Mouse (Mus musculus) natural killer cell, adult 2 months (primary cell): ENCODE data around the gene Rabl3.

Experiments
- DNase-seq, 2 experiments: peaks; one replicate each; pipeline ENCODE4 v3.0.0; 2022; ENCODE audit warnings: low spot score in 2 of 2

The Rabl3 gene

GRCm38 (mm10) chr16:37539611-37540580, at the start of gene Rabl3, which contains the start of gene Gtf2e1:
Gene Rabl3, plus strand, starts transcription at chr16:37539885.
Gene Gtf2e1, minus strand, starts transcription at chr16:37539789.
- peak; percentile 93 to 94 for DNase-seq

DNA sequence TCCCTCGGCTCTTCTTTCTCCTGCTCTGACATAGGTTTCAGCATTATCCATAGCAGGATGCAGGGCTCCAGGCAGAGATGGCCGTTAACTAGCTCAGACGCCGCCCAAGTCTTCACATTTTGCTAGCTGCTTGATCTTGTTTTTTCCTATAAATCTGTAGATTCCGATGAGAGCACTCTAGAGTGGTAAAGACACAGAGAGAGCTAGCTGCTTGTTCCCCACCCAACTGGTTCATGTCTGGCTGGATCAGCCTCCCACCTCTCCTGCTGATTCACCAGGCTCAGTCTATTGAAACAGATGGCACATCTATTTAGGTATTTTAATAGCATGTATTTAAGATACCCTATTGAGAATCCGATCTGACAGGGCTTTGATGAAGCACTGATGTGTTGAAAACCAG, 44.7 kb upstream of the Rabl3 start:
- DNase-seq = no peak

DNA sequence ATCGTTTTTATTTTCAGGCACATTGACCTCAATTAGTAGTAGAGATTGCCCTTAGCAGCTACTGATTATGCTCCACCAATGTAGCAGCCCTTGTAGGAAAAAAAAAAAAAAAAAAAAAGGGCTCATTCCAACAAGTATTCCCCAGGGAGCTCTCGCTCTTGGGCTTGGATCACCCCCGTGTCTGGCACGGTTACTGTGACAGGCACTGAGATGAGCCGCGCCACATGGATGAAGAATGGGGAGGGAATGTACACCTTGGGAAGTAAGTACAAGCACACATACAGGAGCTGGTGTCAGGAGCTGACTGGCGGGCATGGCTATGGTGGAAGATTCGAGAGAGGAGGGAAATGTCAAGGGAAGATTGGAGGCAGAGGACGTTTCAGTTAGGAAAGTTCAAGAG, 41.1 kb upstream of the Rabl3 start:
- no peak for DNase-seq

DNA sequence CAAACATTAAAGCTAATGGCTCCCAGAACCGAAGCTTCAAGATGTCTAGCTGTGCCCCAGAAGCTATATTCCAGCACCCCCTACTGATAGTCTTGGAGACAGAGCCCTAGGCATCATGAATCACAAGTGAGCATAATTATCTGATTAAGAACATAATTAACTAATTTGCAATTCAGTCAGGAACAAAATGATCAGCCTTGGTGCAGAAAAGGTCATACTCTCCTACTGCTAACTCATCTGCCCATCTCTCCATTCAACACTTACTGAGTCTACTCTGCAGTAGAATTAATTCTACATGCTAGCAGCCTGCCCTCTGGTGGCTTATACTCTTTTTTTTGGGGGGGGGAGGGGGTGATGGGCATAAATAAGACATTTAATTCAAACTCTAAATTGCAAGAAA, 35.2 kb upstream of the Rabl3 start:
- DNase-seq = no peak

DNA sequence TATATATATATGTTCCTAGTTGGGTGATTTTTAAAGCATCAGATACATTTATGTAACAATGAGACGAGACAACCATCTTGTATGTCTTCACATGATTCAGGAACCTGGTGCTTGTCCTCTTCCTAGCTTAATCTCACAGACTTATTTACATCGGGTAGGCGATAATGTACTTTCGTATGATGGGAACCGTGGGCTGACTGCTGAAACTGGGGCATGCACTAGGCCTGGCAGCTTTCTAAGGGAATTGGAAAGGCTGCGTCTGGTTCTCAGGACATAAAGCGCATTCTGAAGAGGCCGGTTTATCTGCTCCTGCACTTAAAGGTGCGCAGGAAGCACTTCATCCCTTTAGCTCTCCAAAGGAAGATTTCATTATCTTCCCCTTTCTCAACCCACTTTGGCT, 32.9 kb upstream of the Rabl3 start:
- no peak for DNase-seq

DNA sequence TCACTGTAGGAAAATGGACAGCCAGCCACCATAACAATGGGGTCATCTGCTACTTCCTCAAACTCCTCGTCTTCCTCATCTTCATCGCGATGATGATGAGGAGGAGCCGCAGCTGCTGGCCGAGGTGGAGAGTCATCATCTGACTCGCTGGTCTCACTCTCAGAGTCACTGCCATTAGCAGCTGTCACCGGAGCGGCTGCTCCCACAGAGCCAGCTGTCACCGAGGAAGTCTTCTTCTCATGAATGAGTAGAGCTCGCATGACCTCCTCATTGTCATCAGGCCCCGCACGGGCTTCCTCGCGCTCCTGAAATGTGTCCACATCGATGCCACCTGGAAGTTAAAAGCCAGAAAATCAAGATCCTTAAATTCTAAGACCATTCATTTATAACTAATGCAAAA, 28.2 kb upstream of the Rabl3 start:
- no peak for DNase-seq

DNA sequence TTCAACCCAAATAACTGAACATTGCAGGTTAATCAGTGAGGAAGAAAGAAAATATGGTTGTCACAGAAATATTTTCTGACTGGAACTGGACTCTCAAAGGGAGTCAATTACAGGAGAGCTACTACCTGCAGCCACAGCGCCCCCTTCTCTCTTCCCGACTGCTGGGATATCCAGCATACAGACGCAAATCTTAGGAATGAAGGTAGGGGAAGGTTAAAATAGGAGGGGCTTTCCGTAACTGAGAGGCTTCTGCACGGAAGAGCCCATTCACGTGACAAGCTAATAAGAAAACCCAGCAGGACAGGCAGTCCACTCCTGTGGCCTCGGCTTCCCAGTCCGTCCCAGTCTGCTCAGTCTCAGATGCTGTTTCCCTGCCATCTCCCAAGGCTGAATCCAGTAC, 25.0 kb upstream of the Rabl3 start:
- no peak for DNase-seq

DNA sequence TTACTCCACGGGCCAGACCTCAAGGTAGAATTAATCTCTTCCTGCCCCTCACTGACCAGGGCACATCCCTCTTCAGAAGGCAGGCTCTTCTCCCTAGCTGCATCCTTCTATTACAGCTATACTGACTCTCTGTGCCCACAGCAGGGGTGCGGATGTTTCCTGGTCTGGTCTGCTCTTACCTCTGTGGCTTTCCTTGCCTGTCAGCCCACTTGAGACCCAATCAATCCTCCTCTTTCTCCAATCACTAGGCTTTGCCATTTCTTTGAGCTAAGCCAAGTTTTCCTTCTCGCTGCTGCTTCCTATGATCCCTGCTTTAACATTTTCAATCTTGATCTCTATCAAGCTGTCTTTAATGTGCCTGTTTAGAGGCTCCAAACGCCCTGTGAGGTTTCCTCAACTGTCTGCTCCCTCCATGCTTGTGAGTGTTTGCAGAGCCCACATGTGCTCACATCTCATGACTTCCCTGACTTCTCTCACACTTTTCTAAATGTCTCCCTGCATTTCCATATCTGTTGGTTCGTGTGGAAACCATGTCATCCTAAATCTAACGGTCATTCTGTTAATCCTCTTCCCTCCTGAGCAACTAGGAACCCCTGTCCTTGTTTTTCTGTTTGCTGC, 23.2 kb upstream of the Rabl3 start:
- no peak for DNase-seq

DNA sequence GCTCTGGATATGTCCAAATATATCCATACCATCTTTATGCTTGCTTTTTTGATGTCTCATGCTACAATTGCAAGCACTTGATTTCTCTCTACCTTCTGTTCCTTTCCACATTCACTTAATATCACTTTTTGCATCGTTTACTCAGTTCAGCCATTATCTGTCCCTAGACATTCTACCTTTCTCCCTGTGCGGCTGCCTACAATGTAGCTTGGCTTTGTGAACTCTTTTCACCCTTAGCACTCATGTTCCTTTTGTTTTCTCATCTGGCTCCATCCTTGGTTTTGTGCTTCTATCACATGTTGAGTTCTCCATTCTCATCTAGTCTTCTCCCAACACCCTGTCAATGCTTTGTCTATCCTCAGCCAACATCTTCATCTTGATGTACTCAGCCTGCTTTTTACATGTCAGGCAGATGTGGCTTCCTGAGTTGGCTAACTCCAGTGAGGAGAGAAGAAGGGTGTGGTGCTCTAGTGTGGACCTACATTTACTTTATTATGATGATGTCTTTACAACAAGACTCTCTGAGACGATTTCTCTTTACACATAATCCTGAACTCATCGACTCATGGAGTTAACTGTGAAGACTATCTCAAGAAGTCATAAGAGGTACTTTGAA, 22.0 kb upstream of the Rabl3 start:
- no peak for DNase-seq

DNA sequence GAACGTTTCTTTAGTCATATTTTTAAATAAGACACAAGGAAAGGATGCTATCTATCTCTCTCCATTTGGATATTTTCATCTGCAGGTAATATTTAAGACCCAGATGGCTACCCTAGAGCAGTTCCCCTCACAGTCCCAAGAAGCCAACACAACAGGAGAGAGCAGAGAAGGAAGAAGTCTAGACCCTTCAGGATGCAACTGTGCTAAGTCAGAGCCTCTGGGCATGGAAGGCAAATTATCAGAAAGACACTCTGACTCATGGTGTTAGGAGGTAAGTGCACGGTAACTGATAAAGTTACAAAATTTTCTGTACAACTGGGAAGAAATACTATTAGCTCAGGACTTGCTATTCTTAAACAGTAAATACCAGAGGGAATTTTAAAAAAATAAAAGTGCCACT, 21.0 kb upstream of the Rabl3 start:
- DNase-seq = no peak

- DNase-seq = no peak
Observed at GRCm38 (mm10) chr16:37519721-37520120, 20.0 kb upstream of the Rabl3 start.

GRCm38 (mm10) chr16:37520190-37521040, 19.3 kb upstream of the Rabl3 start:
- no peak for DNase-seq

DNA sequence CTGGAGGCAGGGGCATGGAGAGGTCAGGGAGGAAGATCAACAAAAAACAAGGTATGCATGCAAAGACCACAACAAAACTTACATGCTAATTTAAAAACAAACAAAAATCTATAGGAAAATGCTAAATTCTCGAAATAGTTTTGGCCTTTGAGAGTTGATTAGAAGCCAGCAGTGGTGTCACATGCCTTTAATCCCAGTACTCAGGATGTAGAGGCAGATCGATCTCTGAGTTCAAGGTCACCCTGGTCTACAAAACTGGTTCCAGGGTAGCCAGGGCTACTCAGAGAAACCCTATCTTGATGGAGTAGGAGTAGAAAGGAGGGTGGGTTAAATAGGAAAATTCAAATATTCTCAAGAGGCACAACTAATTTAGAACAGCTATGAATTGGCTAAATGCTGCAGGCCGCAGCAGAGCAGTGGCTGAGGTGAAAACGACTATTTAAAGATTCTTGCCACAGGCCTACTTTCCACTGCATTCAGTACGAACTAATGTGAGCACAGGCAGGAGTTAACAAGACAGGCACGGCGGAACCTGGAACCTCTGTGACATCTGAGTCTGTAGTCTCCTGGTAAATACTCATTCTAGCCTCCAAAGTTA, 17.5 kb upstream of the Rabl3 start:
- DNase-seq = no peak

- DNase-seq = no peak
Observed at GRCm38 (mm10) chr16:37525121-37525520, 14.6 kb upstream of the Rabl3 start.

GRCm38 (mm10) chr16:37526688-37527223, 12.9 kb upstream of the Rabl3 start:
- no peak for DNase-seq

GRCm38 (mm10) chr16:37530170-37530569, 9.5 kb upstream of the Rabl3 start:
- no peak for DNase-seq

GRCm38 (mm10) chr16:37532046-37532445, 7.6 kb upstream of the Rabl3 start:
- DNase-seq = no peak

DNA sequence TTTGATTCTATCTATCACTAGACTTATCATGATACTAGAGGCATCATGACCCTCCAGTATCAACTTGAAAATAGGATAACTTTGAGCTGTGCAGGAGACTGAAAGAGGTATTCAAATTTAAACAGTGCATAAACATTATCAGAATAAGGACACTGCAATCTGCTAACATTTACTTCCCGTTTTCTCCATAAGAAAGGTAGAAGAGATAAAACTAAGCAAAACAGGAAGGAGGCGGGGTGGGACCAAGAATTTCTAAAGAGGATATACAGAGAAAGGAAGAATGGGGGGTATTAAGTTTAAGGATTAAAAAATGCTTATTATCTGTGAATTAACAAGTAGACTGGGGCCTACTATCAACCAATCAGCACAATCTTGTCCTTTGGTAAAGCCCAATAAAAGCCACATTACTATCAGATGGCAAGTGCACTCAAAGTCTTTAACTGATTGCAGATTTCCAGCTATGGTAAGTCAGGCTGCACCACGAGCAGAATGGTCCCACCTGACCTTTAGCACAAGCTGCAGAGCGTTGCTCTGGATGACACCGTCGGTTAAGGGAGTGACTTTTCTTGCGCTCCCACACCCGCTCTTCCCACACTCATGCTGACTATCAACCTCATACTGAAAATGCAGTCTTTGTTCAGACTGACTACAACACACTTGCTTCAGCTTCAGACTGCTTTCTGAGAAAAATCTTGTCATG, 6.2 kb upstream of the Rabl3 start:
- no peak for DNase-seq

- no peak for DNase-seq
Observed at GRCm38 (mm10) chr16:37539240-37539610, 460 bp upstream of the Rabl3 start.

- no peak for DNase-seq
Observed at GRCm38 (mm10) chr16:37540776-37541175, 1.1 kb downstream of the Rabl3 start.
